Mouse (Mus musculus) liver, adult 2 months (tissue): Measurements from ENCODE around the gene Haus4. TPM values are rescaled to one million over a fixed set of nuclear protein-coding genes. Genes with fewer than 3 reads are reported as not detected.

ENCODE experiments used
- DNase-seq: peaks from one replicate; pipeline ENCODE4 v3.0.0-alpha.2; 2011; ENCODE audit warnings: low read depth, low spot score; ENCODE audit errors: extremely low read depth
- H3K27ac ChIP-seq: fragments of 200-500 bp; replicated peaks from 2 replicates; pipeline ENCODE4 v1.5.1; 2012; ENCODE audit warnings: low read depth, mild to moderate bottlenecking, control low read depth, inconsistent platforms, low read length; ENCODE audit not compliant: insufficient read depth
- H3K27me3 ChIP-seq: fragments of 200-500 bp; 2 replicates; pipeline ENCODE4 v1.6.1; 2012; ENCODE audit warnings: mild to moderate bottlenecking, moderate library complexity, low read length, inconsistent platforms; ENCODE audit not compliant: control insufficient read depth, insufficient read depth
- H3K36me3 ChIP-seq: fragments of 200-500 bp; 2 replicates; pipeline ENCODE4 v1.6.1; 2012; ENCODE audit warnings: low read length, inconsistent platforms; ENCODE audit not compliant: control insufficient read depth, insufficient read depth
- H3K4me1 ChIP-seq: fragments of 200-500 bp; 2 replicates; pipeline ENCODE4 v1.6.1; 2011; ENCODE audit warnings: low read length; ENCODE audit not compliant: control insufficient read depth, insufficient read depth
- H3K4me3 ChIP-seq: fragments of 200-500 bp; 2 replicates; pipeline ENCODE4 v1.5.1; 2011; ENCODE audit warnings: low read depth, mild to moderate bottlenecking, control low read depth, low read length, moderate library complexity; ENCODE audit not compliant: insufficient read depth
- H3K79me2 ChIP-seq: fragments of 200-500 bp; 2 replicates; pipeline ENCODE4 v1.6.1; 2012; ENCODE audit warnings: inconsistent platforms, mild to moderate bottlenecking, low read length, moderate library complexity; ENCODE audit not compliant: control insufficient read depth, insufficient read depth
- H3K9ac ChIP-seq: fragments of 200-500 bp; 2 replicates; pipeline ENCODE4 v1.6.1; 2012; ENCODE audit warnings: low read depth, mild to moderate bottlenecking, control low read depth, inconsistent platforms, low read length
- CTCF ChIP-seq: fragments of 200-500 bp; IDR thresholded peaks from 2 replicates; pipeline ENCODE4 v1.5.1; 2011; ENCODE audit warnings: low read depth, low read length, control low read depth
- POLR2A ChIP-seq: fragments of 200-500 bp; IDR thresholded peaks from 2 replicates; pipeline ENCODE4 v1.6.1; 2011; ENCODE audit warnings: low read length, control low read depth; ENCODE audit not compliant: insufficient read depth; ENCODE audit errors: extremely low read depth
- WGBS: fragments of 180-500 bp; shearing (Covaris S2); methylation state at CpG from one replicate; pipeline ENCODE4 v1.1.7; 2018; 5-methylcytosine and 5-hydroxymethylcytosine counted together
- polyA plus RNA-seq: library from polyadenylated mRNA; depleted of rRNA; stranded (reverse); fragments of >200 nt; gene quantifications from 2 replicates; pipeline ENCODE4 v1.2.3, GENCODE M21; 2012; rRNA removed
- total RNA-seq: library from RNA; depleted of rRNA; stranded (reverse); fragments of >200 nt; gene quantifications from 2 replicates; pipeline ENCODE4 v1.2.3, GENCODE M21; 2014; rRNA removed

Haus4 gene
- total RNA-seq (13.7 and 13.8 TPM in 2 replicates), polyA plus RNA-seq (7.4 and 10.9 TPM in 2 replicates)

DNA sequence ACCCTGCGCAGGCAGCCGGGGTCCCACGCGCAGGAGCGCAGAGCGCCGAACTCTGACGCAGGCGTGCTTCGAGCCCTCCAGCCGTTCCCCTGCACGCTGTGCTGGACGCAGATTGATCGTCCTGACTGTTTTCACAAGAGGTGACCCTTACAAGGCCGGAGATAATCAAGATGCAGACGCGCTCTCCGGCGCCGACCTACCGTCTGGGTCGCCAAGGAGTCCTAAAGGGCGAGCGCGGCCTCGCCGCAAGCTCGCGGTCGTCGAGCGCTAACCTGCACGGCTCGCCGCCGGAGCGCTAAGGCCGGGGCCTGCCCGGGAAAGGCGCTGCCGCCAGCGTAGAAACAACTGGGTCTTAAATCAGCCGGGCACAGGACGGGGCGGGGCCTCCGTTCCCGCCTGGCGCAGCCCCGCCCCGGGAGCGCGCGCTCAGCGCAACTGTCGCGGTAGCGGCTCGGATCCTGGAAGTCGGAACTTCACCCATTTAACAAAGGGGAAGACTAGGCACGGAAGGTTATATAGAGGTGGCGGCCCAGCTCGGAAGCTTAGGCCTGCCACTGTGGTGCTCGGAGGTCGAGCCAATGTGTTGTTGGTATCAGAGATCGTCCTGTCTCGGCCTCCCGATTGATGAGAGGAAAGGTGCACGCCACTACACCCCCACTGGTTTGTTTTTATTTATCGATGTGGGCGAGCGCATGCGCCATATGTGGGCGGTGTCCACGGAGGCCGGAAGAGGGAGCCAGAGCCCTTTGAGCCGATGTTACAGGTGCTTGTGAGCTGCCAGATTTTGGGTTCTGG is at the start of gene Haus4:
Gene Haus4 (minus strand): TSS at position 642 of the 795 bp plus-strand sequence.
- WGBS = under 1% methylated on average over 76 of the region's 76 CpGs
- peak; percentile 81 for TF ChIP-seq POLR2A
- TF ChIP-seq CTCF = peak; percentile 84
- no peaks in the 10 kb centered on the region for H3K79me2 ChIP-seq
- no peaks in the 10 kb centered on the region for H3K27me3 ChIP-seq
- peak; percentile 86 for DNase-seq
- peak within 1 kb of the TSS; percentile 79 for H3K9ac ChIP-seq
- H3K27ac ChIP-seq = peak within 1 kb of the TSS; percentile 67
- H3K36me3 ChIP-seq = peaks cover 4% of the 10 kb centered on the region; the same call in 1 of the 2 replicates
- H3K4me3 ChIP-seq = peak within 1 kb of the TSS; percentile 73
- H3K4me1 ChIP-seq = peaks cover 2% of the 10 kb centered on the region; the same call in 1 of the 2 replicates

DNA sequence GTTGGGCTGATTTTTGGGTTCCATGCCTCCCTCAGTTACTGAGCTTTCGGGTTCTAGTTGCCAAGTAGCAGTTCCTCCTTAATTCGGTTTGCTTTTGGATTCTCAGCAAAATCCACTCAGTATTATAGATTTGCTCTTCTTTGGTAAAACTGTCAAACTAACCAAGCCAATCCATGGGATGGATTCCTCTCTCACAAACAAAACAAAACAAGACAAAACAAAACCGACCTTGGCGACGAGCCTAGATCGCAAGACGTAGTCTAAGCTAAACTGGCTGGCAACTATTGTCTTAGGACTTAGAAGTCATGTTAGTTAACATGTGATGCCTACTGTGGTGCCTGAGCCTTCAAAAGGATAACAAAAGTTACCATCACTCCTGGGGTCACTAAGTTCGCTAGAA is 49.3 kb upstream of the Haus4 start:
- H3K4me3 ChIP-seq = peak overlapping the region; percentile 50
- TF ChIP-seq POLR2A (no peak), CTCF (no peak)
- H3K79me2 ChIP-seq = no peaks in the 10 kb centered on the region
- H3K27ac ChIP-seq = peak overlapping the region; percentile 49
- H3K36me3 ChIP-seq = no peaks in the 10 kb centered on the region
- DNase-seq = no peak
- 84% methylated on average over 8 of the region's 8 CpGs for WGBS
- H3K9ac ChIP-seq = no peak overlapping the region
- H3K27me3 ChIP-seq = no peaks in the 10 kb centered on the region
- peaks cover 7% of the 10 kb centered on the region for H3K4me1 ChIP-seq

DNA sequence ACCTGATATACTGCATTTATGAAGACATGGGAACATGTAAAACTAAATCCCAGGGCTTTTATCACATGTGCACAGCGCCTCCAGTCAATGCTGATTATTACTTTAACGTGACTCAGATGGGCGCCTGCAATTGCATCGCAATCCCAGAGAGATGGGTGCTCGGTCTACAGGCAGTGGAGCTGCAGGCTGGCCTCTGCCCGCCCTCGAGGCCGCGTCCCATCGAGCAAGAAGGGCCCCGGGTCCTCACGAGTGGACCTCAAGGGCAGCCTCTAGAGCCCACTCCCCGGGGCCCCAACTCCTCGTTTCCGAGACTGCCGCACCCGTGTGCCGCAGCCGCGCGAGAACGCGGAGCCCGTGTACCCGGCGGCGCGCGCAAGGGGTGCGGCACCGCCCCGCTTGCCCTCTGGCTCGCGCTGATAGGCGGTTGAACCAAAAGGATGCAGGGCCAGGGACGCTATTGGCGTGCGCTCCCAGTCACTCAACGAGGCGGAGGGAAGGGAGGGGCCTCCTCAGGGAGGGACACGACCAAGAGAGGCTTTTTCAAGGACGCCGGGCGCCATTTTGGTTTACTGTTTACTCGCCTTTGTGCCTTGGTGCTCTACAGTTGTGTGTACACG is 48.7 kb upstream of the Haus4 start:
- Histone ChIP-seq H3K27me3 (no peaks in the 10 kb centered on the region), H3K36me3 (no peaks in the 10 kb centered on the region)
- under 1% methylated on average over 46 of the region's 46 CpGs for WGBS

GRCm38 (mm10) chr14:54602613-54603012 is 48.2 kb upstream of the Haus4 start:
- Histone ChIP-seq H3K79me2 (no peaks in the 10 kb centered on the region), H3K27me3 (no peaks in the 10 kb centered on the region), H3K36me3 (no peaks in the 10 kb centered on the region), H3K4me3 (peak overlapping the region; percentile 85; the same call in 1 of the 2 replicates), H3K9ac (no peak overlapping the region), H3K4me1 (peaks cover 7% of the 10 kb centered on the region), H3K27ac (no peak overlapping the region)
- 57% methylated on average over 4 of the region's 4 CpGs for WGBS
- no peak for DNase-seq
- no peak for TF ChIP-seq CTCF

More for the DNA sequence above, 48.7 kb upstream of the Haus4 start:
- no peak for TF ChIP-seq CTCF
- 0 out of 2 replicates have a peak, but pooled peaks have one; percentile 29 for TF ChIP-seq POLR2A
- peak overlapping the region; percentile 85 for H3K4me3 ChIP-seq
- peak; percentile 88 for DNase-seq
- peak overlapping the region; percentile 57 for H3K27ac ChIP-seq
- peak overlapping the region; percentile 78 for H3K9ac ChIP-seq
- H3K4me1 ChIP-seq = peaks cover 7% of the 10 kb centered on the region
- no peaks in the 10 kb centered on the region for H3K79me2 ChIP-seq

DNA sequence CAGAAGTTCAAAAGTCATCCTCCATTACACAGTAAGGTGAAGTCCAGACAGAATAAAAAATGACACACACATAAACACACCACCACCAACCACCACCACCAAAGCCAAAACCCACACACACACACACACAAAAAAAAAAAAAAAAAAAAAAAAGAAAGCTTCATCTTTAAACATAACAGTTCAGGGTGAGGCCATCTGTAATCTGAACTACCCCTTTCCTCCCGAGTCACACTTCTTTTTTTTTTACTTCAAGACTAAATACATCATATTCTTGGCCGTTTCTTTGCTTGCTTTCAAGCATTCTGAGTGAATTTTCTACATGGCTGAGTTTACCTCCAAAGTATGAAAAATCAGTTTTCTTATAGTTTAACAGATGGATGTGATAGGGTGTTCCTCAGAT is 47.2 kb upstream of the Haus4 start:
- H3K27ac ChIP-seq = no peak overlapping the region

GRCm38 (mm10) chr14:54597084-54597483 is 42.7 kb upstream of the Haus4 start:
- TF ChIP-seq CTCF (peak; percentile 78), POLR2A (no peak)
- DNase-seq = no peak

More for the DNA sequence above, 47.2 kb upstream of the Haus4 start:
- Histone ChIP-seq H3K4me1 (peaks cover 7% of the 10 kb centered on the region), H3K79me2 (no peaks in the 10 kb centered on the region), H3K36me3 (no peaks in the 10 kb centered on the region), H3K4me3 (no peak overlapping the region), H3K9ac (no peak overlapping the region), H3K27me3 (no peaks in the 10 kb centered on the region)
- WGBS = 89% methylated on average over 2 of the region's 2 CpGs
- TF ChIP-seq CTCF (no peak), POLR2A (no peak)
- no peak for DNase-seq

More at GRCm38 (mm10) chr14:54597084-54597483, 42.7 kb upstream of the Haus4 start:
- H3K79me2 ChIP-seq = no peaks in the 10 kb centered on the region
- WGBS = 74% methylated on average over 7 of the region's 7 CpGs
- H3K9ac ChIP-seq = no peak overlapping the region
- no peak overlapping the region for H3K27ac ChIP-seq
- H3K27me3 ChIP-seq = no peaks in the 10 kb centered on the region
- no peak overlapping the region for H3K4me3 ChIP-seq
- H3K36me3 ChIP-seq = no peaks in the 10 kb centered on the region
- H3K4me1 ChIP-seq = no peaks in the 10 kb centered on the region
